Mouse (Mus musculus): ENCODE results near the gene Inhbb. TPM values are rescaled to one million over a fixed set of nuclear protein-coding genes. Genes with fewer than 3 reads are reported as not detected.

Inhbb gene
- total and polyA plus RNA-seq, 3 experiments, result not detected

- Histone ChIP-seq H3K4me3 (ENCODE audit: control insufficient read depth in 1 of 2, insufficient read depth in 1 of 2, low read depth in 2 of 2, low read length in 2 of 2) (no peak overlapping the region), H3K27ac (ENCODE audit: control insufficient read depth, low read depth, low read length) (no peak overlapping the region), H3K79me2 (ENCODE audit: control insufficient read depth, insufficient read depth, low read length, poor library complexity) (no peaks in the 10 kb centered on the region), H3K4me1 (ENCODE audit: control insufficient read depth in 1 of 2, insufficient read depth in 2 of 2, low read length in 2 of 2) (no peaks in the 10 kb centered on the region), H3K27me3 (ENCODE audit: control insufficient read depth in 1 of 2, insufficient read depth in 2 of 2, low read length in 2 of 2) (no peaks in the 10 kb centered on the region), H3K9ac (ENCODE audit: control insufficient read depth, low read depth, low read length, poor library complexity, severe bottlenecking) (no peak overlapping the region), H3K9me3 (replicated peaks; ENCODE audit: insufficient read depth, low read length) (no peaks in the 10 kb centered on the region), H3K36me3 (ENCODE audit: control insufficient read depth in 1 of 2, insufficient read depth in 2 of 2, low read length in 2 of 2) (no peaks in the 10 kb centered on the region)
- TF ChIP-seq MAZ (IDR thresholded peaks at IDR 0.05; ENCODE audit: low read depth, low read length) (no peak), CHD1 (IDR thresholded peaks at IDR 0.05; ENCODE audit: low read depth, low read length) (no peak), RAD21 (IDR thresholded peaks at IDR 0.05; ENCODE audit: low read depth, low read length) (no peak), MYC (IDR thresholded peaks at IDR 0.05; ENCODE audit: low read depth, low read length) (no peak), BHLHE40 (IDR thresholded peaks at IDR 0.05; ENCODE audit: borderline replicate concordance, low read depth, low read length) (no peak), POLR2AphosphoS5 (IDR thresholded peaks at IDR 0.05; ENCODE audit: borderline replicate concordance, low read depth, low read length) (no peak), USF1 (IDR thresholded peaks at IDR 0.05; ENCODE audit: low read depth, low read length) (no peak), CTCF (IDR thresholded peaks at IDR 0.05 in 2 of 3, conservative IDR thresholded peaks at IDR 0.05 in 1 of 3; ENCODE audit: control insufficient read depth in 1 of 3, insufficient read depth in 1 of 3, low read depth in 2 of 3, low read length in 3 of 3, poor library complexity in 1 of 3, severe bottlenecking in 1 of 3) (no peak), MYB (IDR thresholded peaks at IDR 0.05; ENCODE audit: low read depth, low read length) (no peak)
- DNase-seq (ENCODE audit: low read depth, low spot score), result no peak
These were observed 490 bp upstream of the Inhbb start for GRCm38 (mm10) chr1:119422460-119423015.

- Histone ChIP-seq H3K4me3 (ENCODE audit: control insufficient read depth in 1 of 2, insufficient read depth in 1 of 2, low read depth in 2 of 2, low read length in 2 of 2) (no peak overlapping the region), H3K9ac (ENCODE audit: control insufficient read depth, low read depth, low read length, poor library complexity, severe bottlenecking) (no peak overlapping the region), H3K9me3 (replicated peaks; ENCODE audit: insufficient read depth, low read length) (no peaks in the 10 kb centered on the region), H3K27me3 (ENCODE audit: control insufficient read depth in 1 of 2, insufficient read depth in 2 of 2, low read length in 2 of 2) (no peaks in the 10 kb centered on the region), H3K79me2 (ENCODE audit: control insufficient read depth, insufficient read depth, low read length, poor library complexity) (no peaks in the 10 kb centered on the region), H3K36me3 (ENCODE audit: control insufficient read depth in 1 of 2, insufficient read depth in 2 of 2, low read length in 2 of 2) (no peaks in the 10 kb centered on the region), H3K27ac (ENCODE audit: control insufficient read depth, low read depth, low read length) (no peak overlapping the region), H3K4me1 (ENCODE audit: control insufficient read depth in 1 of 2, insufficient read depth in 2 of 2, low read length in 2 of 2) (no peaks in the 10 kb centered on the region)
- TF ChIP-seq KAT2A (conservative IDR thresholded peaks at IDR 0.05; ENCODE audit: low read depth, low read length) (no peak), E2F4 (IDR thresholded peaks at IDR 0.05; ENCODE audit: borderline replicate concordance, low read depth, low read length) (no peak), CHD1 (IDR thresholded peaks at IDR 0.05; ENCODE audit: low read depth, low read length) (no peak), MEF2A (IDR thresholded peaks at IDR 0.05; ENCODE audit: extremely low read depth, insufficient replicate concordance, low read depth, low read length, poor library complexity, severe bottlenecking) (no peak), USF2 (IDR thresholded peaks at IDR 0.05; ENCODE audit: borderline replicate concordance in 1 of 2, insufficient read depth in 1 of 2, low read depth in 1 of 2, low read length in 2 of 2) (no peak), GATA1 (IDR thresholded peaks at IDR 0.05; ENCODE audit: low read depth, low read length) (no peak), JUND (IDR thresholded peaks at IDR 0.05; ENCODE audit: low read depth, low read length) (no peak), POLR2A (IDR thresholded peaks at IDR 0.05; ENCODE audit: control insufficient read depth in 1 of 2, insufficient read depth in 1 of 2, low read depth in 1 of 2, low read length in 2 of 2, poor library complexity in 1 of 2) (no peak), HCFC1 (IDR thresholded peaks at IDR 0.05; ENCODE audit: low read depth, low read length) (no peak), CTCF (IDR thresholded peaks at IDR 0.05 in 2 of 3, conservative IDR thresholded peaks at IDR 0.05 in 1 of 3; ENCODE audit: control insufficient read depth in 1 of 3, insufficient read depth in 1 of 3, low read depth in 2 of 3, low read length in 3 of 3, poor library complexity in 1 of 3, severe bottlenecking in 1 of 3) (no peak)
- DNase-seq (ENCODE audit: low read depth, low spot score), result no peak
These were observed 968 bp downstream of the Inhbb start for GRCm38 (mm10) chr1:119420984-119421575.

Measured in MEL (cell line).